Mouse (Mus musculus) neural tube, embryonic 11.5 days (tissue): Measurements from ENCODE around the gene Dapp1. TPM values are rescaled to one million over a fixed set of nuclear protein-coding genes. Genes with fewer than 3 reads are reported as not detected.
"Not testable (repeated sequence)": the region's sequence is repeated elsewhere in the genome, so short reads cannot be mapped to it uniquely, and the experiment has no call there.

Experiments used
- ATAC-seq: fragments of 200-750 bp; cut with Nextera tagmentation; 2 replicates; pipeline ENCODE4 v1.8.0; 2017; ENCODE audit warnings: moderate number of reproducible peaks, mild to moderate bottlenecking, moderate TSS enrichment, moderate library complexity; ENCODE audit not compliant: insufficient read depth, low FRiP score, low TSS enrichment
- DNase-seq: peaks from one replicate; pipeline ENCODE4 v3.0.0-alpha.2; 2015; ENCODE audit warnings: low spot score
- H3K27ac ChIP-seq: fragments of 300-500 bp; sonication (generic); 2 replicates; pipeline ENCODE4 v1.5.1; 2014; ENCODE audit warnings: low read depth, mild to moderate bottlenecking, low read length
- H3K27me3 ChIP-seq: fragments of 300-500 bp; sonication (generic); 2 replicates; pipeline ENCODE4 v1.6.1; 2014; ENCODE audit warnings: mild to moderate bottlenecking, low read length, mixed read lengths; ENCODE audit not compliant: control insufficient read depth, insufficient read depth
- H3K36me3 ChIP-seq: fragments of 300-500 bp; sonication (generic); 2 replicates; pipeline ENCODE4 v1.6.1; 2014; ENCODE audit warnings: mild to moderate bottlenecking, low read length, moderate library complexity, mixed read lengths; ENCODE audit not compliant: control insufficient read depth, insufficient read depth
- H3K4me1 ChIP-seq: fragments of 300-500 bp; sonication (generic); 2 replicates; pipeline ENCODE4 v1.6.1; 2014; ENCODE audit warnings: low read length, mixed read lengths; ENCODE audit not compliant: control insufficient read depth, insufficient read depth
- H3K4me2 ChIP-seq: fragments of 300-500 bp; sonication (generic); 2 replicates; pipeline ENCODE4 v1.6.1; 2014; ENCODE audit warnings: low read depth, mild to moderate bottlenecking, moderate library complexity
- H3K4me3 ChIP-seq: fragments of 300-500 bp; sonication (generic); 2 replicates; pipeline ENCODE4 v1.5.1; 2014; ENCODE audit warnings: low read depth, low read length
- H3K9ac ChIP-seq: fragments of 300-500 bp; sonication (generic); 2 replicates; pipeline ENCODE4 v1.6.1; 2014; ENCODE audit warnings: mild to moderate bottlenecking, low read length
- H3K9me3 ChIP-seq: fragments of 300-500 bp; sonication (generic); 2 replicates; pipeline ENCODE4 v1.6.1; 2016; ENCODE audit warnings: low read length; ENCODE audit not compliant: control insufficient read depth
- WGBS: fragments of 180-500 bp; shearing (Covaris S2); extraction: QIAGEN DNeasy Blood & Tissue Kit; methylation state at CpG from one replicate; pipeline ENCODE4 v1.1.7; 2014; 5-methylcytosine and 5-hydroxymethylcytosine counted together
- polyA plus RNA-seq: library from polyadenylated mRNA; unstranded; fragments of >200 nt; fragmentation: Nextera tagmentation; extraction: Ambion mirVana; gene quantifications from 2 replicates; pipeline ENCODE4 v1.2.1, GENCODE M21; 2014

Dapp1 gene
- polyA plus RNA-seq, 1 experiment from 2014 or later = 1.6 TPM

DNA sequence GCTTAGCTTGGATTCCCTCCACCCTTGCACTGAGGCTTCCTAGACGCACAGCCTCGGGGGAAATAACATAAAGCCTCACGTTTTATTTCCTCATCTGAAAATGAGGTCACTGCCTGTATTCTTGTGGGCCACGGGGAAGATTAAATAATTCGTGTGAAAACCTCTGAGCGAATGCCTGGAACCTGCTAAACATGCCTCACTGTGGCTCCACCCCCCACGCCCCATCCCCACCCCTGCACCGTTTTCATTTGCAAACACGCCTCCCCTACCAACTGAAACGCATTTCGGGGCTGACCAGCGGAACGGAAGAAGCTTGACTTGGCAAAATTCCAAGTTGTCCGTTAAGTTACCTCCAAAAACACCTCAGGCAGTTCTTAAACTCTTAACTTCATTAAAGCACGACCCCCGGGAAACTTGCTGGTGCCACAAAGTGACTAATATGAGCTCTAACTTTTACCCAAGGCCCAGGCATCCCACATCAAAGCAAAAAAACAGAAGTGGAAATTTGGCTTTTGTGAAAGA lies 25.7 kb downstream of the Dapp1 start:
- Histone ChIP-seq H3K4me3 (no peak overlapping the region), H3K36me3 (no peaks in the 10 kb centered on the region), H3K9ac (no peak overlapping the region), H3K9me3 (no peaks in the 10 kb centered on the region), H3K27ac (no peak overlapping the region), H3K4me2 (0 out of 2 replicates have a peak overlapping the region, but pooled peaks have one; percentile 7), H3K4me1 (no peaks in the 10 kb centered on the region), H3K27me3 (no peaks in the 10 kb centered on the region)
- 34% methylated on average over 16 of the region's 16 CpGs for WGBS
- DNase-seq = no peak
- ATAC-seq = no peak

DNA sequence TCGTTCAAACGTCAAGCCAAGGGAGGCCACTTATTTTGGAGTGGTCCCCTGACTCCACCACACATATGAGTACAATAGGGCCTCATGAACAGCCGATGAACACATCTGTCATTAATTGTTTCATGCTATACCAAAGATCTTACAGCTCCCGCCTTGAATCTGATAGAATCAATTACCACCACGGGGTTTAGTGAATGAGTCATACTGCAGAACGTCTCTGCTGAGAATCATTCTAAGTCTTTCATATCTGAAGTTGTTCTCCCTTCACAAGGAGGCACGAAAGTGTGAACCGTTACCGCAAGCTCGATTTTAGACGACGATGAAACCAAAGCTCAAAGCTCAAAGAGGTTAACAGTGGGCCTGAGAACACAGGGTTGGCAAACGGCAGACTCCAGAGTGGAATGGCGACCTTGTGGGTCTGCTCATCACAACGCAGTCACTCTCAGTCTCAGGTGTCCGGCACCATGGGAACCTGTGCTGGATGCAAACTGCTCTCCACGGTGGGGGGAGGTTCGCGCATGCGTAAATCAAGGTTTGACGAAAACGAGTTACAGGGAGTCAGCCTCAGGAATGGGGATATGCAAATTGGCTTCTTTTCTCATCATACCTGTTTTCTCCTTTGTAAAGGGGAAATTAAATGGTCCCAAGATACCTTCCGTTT lies 27.0 kb downstream of the Dapp1 start:
- H3K27ac ChIP-seq = no peak overlapping the region
- H3K4me3 ChIP-seq = no peak overlapping the region
- no peaks in the 10 kb centered on the region for H3K36me3 ChIP-seq
- DNase-seq (no peak), ATAC-seq (no peak)
- no peaks in the 10 kb centered on the region for H3K27me3 ChIP-seq
- 73% methylated on average over 23 of the region's 23 CpGs for WGBS
- no peak overlapping the region for H3K4me2 ChIP-seq
- no peaks in the 10 kb centered on the region for H3K9me3 ChIP-seq
- no peaks in the 10 kb centered on the region for H3K4me1 ChIP-seq
- H3K9ac ChIP-seq = no peak overlapping the region

DNA sequence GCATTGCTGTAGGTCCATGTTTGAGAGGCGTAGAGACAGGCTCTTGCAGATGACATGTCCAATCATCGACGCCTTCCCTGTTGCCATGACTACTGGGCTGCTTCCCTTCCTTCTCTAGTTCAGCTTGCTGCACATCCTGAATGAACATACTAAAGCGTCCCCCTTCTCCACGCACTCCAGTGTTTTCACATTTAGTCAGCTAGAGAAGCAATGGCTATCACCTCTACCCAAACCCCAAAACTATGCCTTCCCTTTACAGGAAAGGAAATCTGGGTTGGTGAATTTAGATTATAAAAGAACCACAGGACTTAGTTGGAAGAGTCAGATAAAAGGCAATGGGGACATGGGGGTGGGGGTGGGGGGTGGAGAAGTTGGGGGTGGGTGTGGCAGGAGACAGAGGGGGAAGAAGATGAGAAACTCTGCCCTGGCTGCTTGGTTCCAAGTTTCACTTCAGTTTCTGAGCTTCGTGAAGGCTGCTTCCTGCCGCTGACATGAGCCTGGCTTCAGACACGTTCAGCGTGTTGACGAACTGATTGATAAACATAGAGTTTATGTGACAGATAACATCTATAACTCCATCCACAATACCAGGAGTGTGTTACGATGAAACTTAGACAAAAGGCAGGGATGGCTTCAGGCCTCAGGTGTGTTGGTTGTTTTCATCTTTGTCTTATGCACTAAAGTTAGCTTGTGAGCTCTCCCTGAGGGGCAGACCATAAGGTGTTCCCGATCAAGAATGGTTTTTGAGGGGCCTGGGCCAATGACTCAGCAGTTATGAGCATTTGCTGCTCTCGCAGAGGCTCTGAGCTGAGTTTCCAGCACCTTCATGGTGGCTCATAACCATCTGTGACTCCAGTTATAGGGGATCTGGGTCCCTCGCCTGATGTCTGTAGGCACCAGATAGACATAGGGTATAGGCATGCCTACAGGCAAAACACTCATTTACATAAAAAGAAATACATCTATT lies 28.1 kb downstream of the Dapp1 start:
- ATAC-seq = no peak
- Histone ChIP-seq H3K27ac (no peak overlapping the region), H3K36me3 (no peaks in the 10 kb centered on the region), H3K4me2 (no peak overlapping the region), H3K4me3 (no peak overlapping the region), H3K27me3 (no peaks in the 10 kb centered on the region), H3K4me1 (no peaks in the 10 kb centered on the region), H3K9me3 (no peaks in the 10 kb centered on the region), H3K9ac (no peak overlapping the region)
- DNase-seq = peak; percentile 44
- WGBS = 74% methylated on average over 14 of the region's 14 CpGs

DNA sequence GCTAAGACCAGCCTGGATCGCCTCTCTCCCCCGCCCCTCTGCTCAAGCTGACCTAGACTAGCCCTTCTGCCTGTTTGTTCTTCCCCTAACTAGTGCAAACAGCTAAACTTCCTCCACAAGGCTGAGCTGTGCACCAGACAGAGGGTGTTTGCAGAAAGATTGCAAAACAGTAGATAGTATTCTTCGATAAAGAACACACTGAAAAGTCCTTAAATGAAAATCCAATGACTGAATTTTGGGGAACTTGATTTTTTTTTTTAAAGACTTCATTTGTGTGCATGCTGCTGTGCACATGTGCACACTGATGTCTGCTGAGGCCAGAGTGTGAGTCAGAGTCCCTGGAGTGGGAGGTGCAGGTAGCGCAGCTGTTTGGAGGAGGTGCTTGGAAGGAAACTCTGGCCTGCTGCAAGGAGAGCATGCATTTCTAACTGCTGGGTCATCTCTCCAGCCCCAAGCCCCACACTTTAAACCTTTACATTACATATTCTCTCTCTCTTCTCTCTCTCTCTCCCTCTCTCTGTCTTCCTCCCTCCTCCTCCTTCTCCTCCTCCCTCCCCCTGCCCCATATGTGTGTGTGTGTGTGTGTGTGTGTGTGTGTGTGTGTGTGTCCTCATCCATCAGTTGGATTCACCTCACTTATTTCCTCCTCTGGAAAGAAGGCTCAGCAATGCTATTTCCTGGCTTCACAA lies 29.0 kb downstream of the Dapp1 start:
- no peaks in the 10 kb centered on the region for H3K4me1 ChIP-seq
- ATAC-seq (no peak), DNase-seq (no peak)
- no peaks in the 10 kb centered on the region for H3K27me3 ChIP-seq
- WGBS = 80% methylated on average over 4 of the region's 4 CpGs
- H3K9ac ChIP-seq = no peak overlapping the region
- no peaks in the 10 kb centered on the region for H3K9me3 ChIP-seq
- no peak overlapping the region for H3K4me3 ChIP-seq
- H3K36me3 ChIP-seq = no peaks in the 10 kb centered on the region
- no peak overlapping the region for H3K4me2 ChIP-seq
- no peak overlapping the region for H3K27ac ChIP-seq

DNA sequence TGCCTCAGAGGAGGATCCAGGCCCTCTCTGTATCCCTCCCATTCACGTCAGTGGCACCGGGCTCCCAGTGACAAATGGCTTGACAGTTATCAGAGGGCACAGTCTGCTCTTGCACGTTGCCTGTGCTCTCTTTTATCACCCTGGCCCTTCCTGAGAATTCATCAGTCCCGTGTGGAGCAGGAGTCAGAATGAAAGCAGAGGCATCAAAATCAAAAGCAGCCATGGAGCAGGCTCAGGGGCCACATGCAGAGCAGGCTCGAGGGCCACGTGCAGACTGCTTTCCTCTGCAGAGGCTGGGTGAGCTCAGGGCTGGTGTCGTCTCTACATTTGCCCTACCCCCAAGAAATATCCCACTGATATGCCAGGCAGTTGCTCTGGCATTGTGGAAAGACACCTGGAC lies 29.5 kb downstream of the Dapp1 start:
- Histone ChIP-seq H3K27me3 (no peaks in the 10 kb centered on the region), H3K36me3 (no peaks in the 10 kb centered on the region), H3K4me3 (no peak overlapping the region), H3K9me3 (no peaks in the 10 kb centered on the region), H3K27ac (no peak overlapping the region), H3K4me2 (no peak overlapping the region), H3K9ac (no peak overlapping the region), H3K4me1 (no peaks in the 10 kb centered on the region)
- ATAC-seq = no peak
- 26% methylated on average over 7 of the region's 7 CpGs for WGBS
- no peak for DNase-seq

DNA sequence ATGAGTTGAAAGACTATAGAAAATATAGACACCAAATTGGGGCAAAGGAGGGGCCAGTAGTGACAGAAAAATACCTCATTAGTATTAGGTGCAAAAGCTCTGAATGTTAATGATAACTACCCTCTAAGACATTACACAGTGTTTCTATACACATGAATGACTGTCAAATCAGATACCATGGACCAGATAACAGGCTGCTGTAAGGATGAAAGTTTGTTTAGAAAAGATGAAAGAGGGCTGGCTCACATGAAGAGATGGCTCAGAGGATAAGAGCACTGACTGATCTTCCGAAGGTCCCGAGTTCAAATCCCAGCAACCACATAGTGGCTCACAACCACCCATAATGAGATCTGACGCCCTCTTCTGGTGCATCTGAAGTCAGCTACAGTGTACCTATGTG lies 30.0 kb downstream of the Dapp1 start:
- H3K4me3 ChIP-seq, ATAC-seq, H3K9ac ChIP-seq, H3K4me2 ChIP-seq, H3K36me3 ChIP-seq, H3K27me3 ChIP-seq, H3K27ac ChIP-seq, H3K9me3 ChIP-seq, H3K4me1 ChIP-seq, DNase-seq: not testable (repeated sequence)
- 97% methylated on average over 3 of the region's 3 CpGs for WGBS

DNA sequence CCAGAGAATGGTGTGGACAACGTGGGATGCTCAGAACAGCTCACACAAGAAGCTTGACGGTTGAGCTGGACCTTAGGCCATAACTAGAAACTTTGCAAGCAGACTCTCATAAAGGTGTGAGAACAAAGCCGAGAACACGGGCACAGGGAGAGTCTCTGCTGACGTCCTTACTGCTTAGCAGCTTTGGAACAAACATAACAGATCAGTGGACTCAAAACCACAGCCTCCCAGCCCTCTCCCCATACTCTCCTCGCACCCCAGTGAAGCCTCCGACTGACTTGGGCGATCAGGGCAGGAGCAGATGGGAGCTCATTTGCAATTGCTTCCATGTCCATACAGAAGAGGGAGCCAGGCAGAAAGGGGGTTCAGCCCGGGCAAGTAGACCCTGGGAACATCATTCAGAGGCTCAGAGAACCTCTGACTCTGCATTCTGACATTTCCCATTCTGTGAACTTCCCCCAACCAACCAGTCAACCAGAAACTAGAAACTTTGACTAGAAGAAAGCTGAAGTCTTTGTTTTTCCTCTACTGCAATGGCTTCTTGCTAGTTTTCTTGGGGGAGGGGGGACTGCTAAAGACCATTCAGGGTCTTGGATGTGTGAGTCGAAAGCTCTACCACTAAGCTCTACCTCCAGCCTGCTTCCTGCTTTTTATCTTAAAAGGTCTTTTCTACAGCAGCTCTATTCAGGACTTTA lies 31.0 kb downstream of the Dapp1 start:
- no peak for ATAC-seq
- no peak overlapping the region for H3K4me2 ChIP-seq
- no peak for DNase-seq
- no peaks in the 10 kb centered on the region for H3K4me1 ChIP-seq
- H3K36me3 ChIP-seq = no peaks in the 10 kb centered on the region
- H3K9me3 ChIP-seq = no peaks in the 10 kb centered on the region
- no peaks in the 10 kb centered on the region for H3K27me3 ChIP-seq
- no peak overlapping the region for H3K9ac ChIP-seq
- no peak overlapping the region for H3K4me3 ChIP-seq
- WGBS = 82% methylated on average over 10 of the region's 10 CpGs
- no peak overlapping the region for H3K27ac ChIP-seq

DNA sequence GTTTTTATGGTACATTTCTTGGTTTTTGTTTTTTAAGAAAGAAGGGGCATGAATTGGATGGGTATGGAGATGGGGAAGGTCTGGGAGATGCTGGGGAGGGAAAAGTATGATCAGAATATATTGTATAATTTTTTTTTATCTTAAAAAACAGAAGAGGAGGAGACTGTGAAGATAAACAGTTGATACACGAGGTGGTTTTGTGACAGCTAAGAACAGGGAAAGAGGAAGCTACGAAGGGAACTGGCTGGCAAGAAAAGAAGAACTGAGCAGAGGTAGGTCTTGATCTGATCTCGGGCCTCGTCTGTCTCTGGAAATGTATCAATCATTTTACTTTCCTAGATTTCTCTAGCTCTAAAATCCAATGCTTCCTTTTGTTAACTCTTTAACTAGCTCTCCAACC lies 33.8 kb downstream of the Dapp1 start:
- Histone ChIP-seq H3K4me2 (no peak overlapping the region), H3K4me3 (no peak overlapping the region), H3K9ac (no peak overlapping the region), H3K27me3 (no peaks in the 10 kb centered on the region), H3K4me1 (no peaks in the 10 kb centered on the region), H3K27ac (no peak overlapping the region), H3K9me3 (no peaks in the 10 kb centered on the region), H3K36me3 (no peaks in the 10 kb centered on the region)
- ATAC-seq (no peak), DNase-seq (no peak)
- 91% methylated on average over 4 of the region's 4 CpGs for WGBS
